Mouse (Mus musculus) yolk sac, embryonic 10.5 days (tissue): ENCODE data around the gene Phf7.

Source experiments
- DNase-seq: peaks from one replicate; pipeline ENCODE4 v3.0.0-alpha.2; 2017; ENCODE audit warnings: low spot score

Phf7 gene

DNA sequence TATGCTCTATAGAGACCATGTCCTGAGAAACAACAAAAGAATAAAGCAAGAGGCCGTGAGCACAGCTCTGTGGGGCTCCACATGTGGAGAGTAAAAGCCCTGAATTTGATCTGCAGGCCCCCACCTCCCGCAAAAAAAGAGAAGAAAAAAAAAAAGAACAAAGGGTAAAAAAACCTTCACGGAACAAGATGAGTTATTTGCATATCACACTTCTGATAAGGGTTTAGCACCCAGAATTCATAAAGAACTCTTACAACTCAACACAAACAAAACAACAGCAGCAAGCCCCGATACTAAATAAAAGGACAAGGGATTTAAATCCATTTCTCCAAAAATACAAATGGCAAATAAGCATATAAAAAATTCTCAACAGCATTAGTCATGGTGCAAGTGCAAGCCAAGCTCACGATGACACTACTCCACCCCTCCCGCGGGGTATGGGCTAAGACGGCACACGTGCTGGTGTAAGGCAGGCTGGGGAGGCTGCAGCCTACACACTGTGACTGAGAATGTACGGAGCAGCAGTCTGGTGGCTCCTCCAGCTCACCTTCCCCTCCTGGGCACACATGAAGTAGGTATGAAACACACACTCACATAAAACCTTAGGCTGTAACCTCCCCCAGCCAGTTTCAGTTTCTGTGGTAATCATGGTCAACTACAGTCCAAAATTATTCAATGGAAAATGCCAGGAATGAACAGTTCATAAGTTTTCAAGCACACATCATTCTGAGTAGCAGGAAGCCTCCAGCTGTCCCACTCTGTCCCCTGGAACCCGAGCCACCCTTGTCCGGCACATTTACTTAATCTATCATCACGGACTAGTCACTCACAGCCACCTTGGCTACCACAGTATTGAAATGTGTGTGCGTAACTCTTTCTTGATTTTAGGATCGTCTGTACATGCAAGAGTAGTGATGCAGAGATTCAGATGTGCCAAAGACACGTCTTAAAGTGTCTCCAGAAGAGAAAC is 53.3 kb downstream of the Phf7 start:
- no peak for DNase-seq

DNA sequence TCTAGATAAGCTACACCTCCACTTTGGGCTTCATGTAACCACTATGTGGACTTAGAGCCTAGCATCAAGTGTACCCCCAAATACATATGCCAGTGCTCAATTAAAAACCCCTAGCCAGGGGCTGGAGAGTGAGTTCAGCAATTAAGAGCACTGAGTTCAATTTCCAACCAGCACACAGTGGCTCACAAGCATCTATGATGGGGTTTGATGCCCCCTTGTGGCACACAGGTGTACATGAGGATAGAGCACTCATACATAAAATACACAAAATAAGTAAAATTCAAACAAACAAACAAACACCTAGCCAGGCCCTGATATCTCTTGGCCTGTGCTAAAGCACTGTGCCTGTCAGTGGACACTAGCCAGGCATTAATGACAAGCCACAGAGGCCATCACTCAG is 55.1 kb downstream of the Phf7 start:
- DNase-seq: no peak

DNA sequence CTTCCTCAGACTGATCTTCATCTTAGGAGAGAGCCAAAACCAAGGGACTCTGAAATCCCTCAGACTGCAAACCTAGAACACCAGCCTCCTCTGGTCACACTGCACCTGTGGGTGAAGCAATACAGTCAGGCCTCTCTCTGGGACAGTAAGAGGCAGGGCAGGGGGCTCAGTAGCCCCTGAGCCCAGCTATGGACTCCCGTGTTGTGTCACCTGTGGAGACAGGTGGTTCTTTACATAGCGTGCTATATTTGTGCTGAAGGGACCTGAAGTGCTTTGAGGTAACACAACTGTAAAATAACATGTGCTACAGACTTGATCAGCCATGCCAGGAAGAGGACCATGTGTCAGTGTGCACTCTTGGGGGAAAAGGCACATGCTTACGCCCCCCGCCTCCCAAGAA is 55.6 kb downstream of the Phf7 start:
- DNase-seq: no peak

DNA sequence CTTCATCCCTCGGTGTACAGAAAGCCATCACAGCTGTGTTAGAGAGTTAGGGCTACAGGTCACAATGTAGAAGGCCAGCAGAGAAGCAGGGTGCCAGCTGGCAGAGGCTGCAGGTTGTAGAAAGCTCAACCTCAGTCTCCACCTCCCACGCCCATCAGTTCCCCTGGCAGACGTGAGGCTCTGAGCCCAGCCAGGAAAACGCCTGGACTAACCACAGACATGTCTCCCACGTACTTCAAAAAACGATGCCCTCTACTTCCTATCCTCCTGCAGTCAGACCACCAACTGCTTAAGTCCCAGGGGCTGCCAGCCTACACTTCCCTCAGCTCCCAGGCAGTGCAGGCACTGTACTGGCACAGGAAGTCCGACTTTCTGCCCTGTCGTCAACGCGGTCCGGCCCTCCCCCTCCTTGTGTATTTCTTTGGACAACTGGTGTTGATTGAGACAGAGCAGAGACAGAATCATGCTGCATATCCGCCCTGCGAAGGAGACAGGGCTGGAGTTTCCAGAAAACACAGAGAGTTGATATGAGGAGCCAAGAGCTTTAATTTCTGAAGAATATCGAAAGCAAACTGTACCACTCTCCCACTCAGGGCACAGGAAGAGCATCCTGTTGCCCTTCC is 56.1 kb downstream of the Phf7 start:
- no peak for DNase-seq

DNA sequence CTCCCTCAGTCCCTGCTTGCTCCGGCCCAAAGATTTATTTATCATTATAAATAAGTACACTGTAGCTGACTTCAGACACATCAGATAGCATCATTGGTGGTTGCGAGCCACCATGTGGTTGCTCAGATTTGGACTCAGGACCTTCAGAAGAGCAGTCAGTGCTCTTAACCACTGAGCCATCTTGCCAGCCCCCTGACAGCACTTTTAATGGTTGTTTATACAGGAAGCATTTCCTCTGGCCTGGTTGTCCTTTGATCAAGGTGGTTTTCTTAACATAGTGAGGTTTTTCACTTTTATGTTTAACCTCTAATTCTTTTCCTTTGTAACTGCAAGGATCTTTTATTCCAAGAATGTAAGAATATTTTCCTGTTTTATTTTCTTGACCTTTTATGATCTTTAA is 56.7 kb downstream of the Phf7 start:
- DNase-seq: no peak

DNA sequence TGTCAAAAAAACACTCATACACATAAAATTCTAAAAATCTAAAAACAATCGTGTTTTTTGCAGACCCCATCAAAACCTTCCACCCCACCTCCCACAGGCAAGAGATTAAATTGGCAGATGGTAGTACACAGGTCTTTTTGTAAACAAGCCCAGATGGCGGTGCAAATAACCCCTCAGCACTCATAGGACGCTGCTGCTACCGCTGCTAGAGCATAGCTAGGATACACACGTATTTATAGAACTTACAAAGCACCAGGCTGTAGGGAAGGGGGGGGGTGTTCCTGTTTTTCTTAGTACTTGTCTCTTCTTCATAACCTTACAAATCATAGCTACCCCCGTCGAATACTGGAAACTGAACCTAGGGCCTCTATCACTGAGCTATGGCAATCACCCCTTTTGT is 57.3 kb downstream of the Phf7 start:
- no peak for DNase-seq

DNA sequence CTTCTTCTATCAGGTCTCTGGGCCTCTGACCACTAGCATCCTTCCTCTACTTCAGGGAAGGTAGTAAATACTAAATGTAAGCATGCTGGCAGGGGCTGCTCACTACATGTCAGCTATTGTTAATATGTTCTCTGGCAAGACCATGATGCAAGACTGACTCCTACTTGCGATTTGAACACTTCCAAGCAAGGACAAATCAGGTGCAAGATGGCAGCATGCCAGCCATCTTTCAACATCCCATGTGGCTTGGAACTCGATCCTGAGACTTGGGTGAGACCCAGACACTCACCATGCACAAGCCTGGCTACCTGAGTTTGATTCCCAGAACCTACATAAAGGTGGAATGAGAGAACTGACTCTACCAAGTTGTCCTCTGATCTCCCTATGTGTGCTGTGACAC is 59.2 kb downstream of the Phf7 start:
- DNase-seq: no peak

DNA sequence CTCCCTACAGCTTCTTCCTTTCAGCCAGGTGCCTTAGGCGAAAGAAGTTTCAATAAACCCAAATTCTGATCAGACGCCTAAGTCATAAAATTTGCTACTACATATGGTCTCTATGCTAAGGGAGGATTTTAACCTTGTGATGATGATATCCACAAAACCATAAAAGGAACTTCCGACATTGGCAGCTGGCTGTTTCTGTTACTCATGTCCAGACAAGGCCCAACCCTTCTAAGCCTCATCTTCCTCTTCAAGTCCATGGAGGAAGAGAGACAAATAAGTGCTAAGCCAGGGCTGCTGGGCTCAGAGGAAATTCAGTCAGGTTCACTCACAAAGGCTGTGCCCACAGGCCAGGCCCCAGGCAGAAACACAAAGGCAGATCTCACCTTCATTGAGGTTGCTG is 61.8 kb downstream of the Phf7 start:
- no peak for DNase-seq

DNA sequence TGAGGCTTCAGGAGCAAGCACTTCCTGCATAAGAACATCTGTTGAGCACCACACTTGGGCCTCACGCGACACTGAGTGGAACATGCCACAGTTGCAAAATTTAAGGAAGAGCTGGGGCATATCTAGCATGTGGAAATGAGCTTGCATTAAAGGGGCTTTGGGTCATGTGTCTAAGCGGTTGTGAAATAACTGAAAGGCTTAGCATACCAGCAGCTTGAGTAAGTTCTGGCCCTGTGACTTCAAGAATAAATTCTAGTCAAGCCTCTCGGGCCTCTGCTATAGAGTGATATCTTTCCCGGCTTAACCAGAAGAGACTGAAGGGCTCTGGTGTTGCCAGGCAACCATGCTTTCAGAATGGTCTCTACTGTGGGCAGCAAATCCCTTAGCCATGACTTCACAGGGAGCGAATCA is 62.3 kb downstream of the Phf7 start:
- no peak for DNase-seq
